Mouse (Mus musculus) lung, postnatal 25 days (tissue): ENCODE measurements at regions not wholly inside any gene's neighbourhood (a gene's known extent, or its start where the extent isn't known, plus 50 kb on each side); places are given as distances from the start of the nearest gene placed in this dataset.

Experiments
- DNase-seq: peaks from one replicate; pipeline ENCODE4 v3.0.0; 2022; ENCODE audit warnings: low spot score

- no peak for DNase-seq
These were observed 179.2 kb upstream of the Sh3bp4 start for GRCm38 (mm10) chr1:88891041-88891440.

GRCm38 (mm10) chr1:88902426-88902825, 167.8 kb upstream of the Sh3bp4 start:
- no peak for DNase-seq

GRCm38 (mm10) chr1:88907766-88908463, 162.3 kb upstream of the Sh3bp4 start:
- DNase-seq: no peak

- peak; percentile 18 for DNase-seq
These were observed 161.5 kb upstream of the Sh3bp4 start for GRCm38 (mm10) chr1:88908683-88909082.

- DNase-seq: no peak
These were observed 160.9 kb upstream of the Sh3bp4 start for GRCm38 (mm10) chr1:88909314-88909713.

GRCm38 (mm10) chr1:88909864-88910573, 160.2 kb upstream of the Sh3bp4 start:
- DNase-seq: no peak

GRCm38 (mm10) chr1:88911724-88912123, 158.5 kb upstream of the Sh3bp4 start:
- DNase-seq: no peak

GRCm38 (mm10) chr1:88916531-88917050, 153.6 kb upstream of the Sh3bp4 start:
- no peak for DNase-seq

GRCm38 (mm10) chr1:88921401-88921800, 148.8 kb upstream of the Sh3bp4 start:
- DNase-seq: no peak

- no peak for DNase-seq
These were observed 146.2 kb upstream of the Sh3bp4 start for GRCm38 (mm10) chr1:88923791-88924581.

GRCm38 (mm10) chr1:88935191-88935590, 135.0 kb upstream of the Sh3bp4 start:
- DNase-seq: no peak

- DNase-seq: no peak
These were observed 134.4 kb upstream of the Sh3bp4 start for GRCm38 (mm10) chr1:88935779-88936178.

GRCm38 (mm10) chr1:88937327-88937726, 132.9 kb upstream of the Sh3bp4 start:
- DNase-seq: no peak

GRCm38 (mm10) chr1:88938458-88938857, 131.8 kb upstream of the Sh3bp4 start:
- DNase-seq: no peak

GRCm38 (mm10) chr1:88943039-88943438, 127.2 kb upstream of the Sh3bp4 start:
- no peak for DNase-seq

- DNase-seq: no peak
These were observed 124.3 kb upstream of the Sh3bp4 start for GRCm38 (mm10) chr1:88945868-88946267.

- DNase-seq: no peak
These were observed 123.8 kb upstream of the Sh3bp4 start for GRCm38 (mm10) chr1:88946374-88946773.

- no peak for DNase-seq
These were observed 120.3 kb upstream of the Sh3bp4 start for GRCm38 (mm10) chr1:88949911-88950310.

GRCm38 (mm10) chr1:88953516-88953915, 116.7 kb upstream of the Sh3bp4 start:
- no peak for DNase-seq

- DNase-seq: no peak
These were observed 115.4 kb upstream of the Sh3bp4 start for GRCm38 (mm10) chr1:88954784-88955183.

GRCm38 (mm10) chr1:88957061-88957460, 113.2 kb upstream of the Sh3bp4 start:
- no peak for DNase-seq

GRCm38 (mm10) chr1:88959715-88960114, 110.5 kb upstream of the Sh3bp4 start:
- no peak for DNase-seq

- no peak for DNase-seq
These were observed 110.1 kb upstream of the Sh3bp4 start for GRCm38 (mm10) chr1:88960142-88960541.
